Mouse (Mus musculus) forebrain, embryonic 10.5 days (tissue): ENCODE measurements around the gene Zwilch. TPM values are rescaled to one million over a fixed set of nuclear protein-coding genes. Genes with fewer than 3 reads are reported as not detected.
"Not testable (repeated sequence)": the region's sequence is repeated elsewhere in the genome, so short reads cannot be mapped to it uniquely, and the experiment has no call there.

Experiments
- DNase-seq: peaks from one replicate; pipeline ENCODE4 v3.0.0-alpha.2; 2017; ENCODE audit warnings: low spot score; ENCODE audit errors: extremely low spot score
- H3K27ac ChIP-seq: fragments of 300-500 bp; sonication (generic); 2 replicates; pipeline ENCODE4 v1.5.1; 2016; ENCODE audit warnings: mild to moderate bottlenecking
- H3K27me3 ChIP-seq: fragments of 300-500 bp; sonication (generic); 2 replicates; pipeline ENCODE4 v1.6.1; 2016; ENCODE audit warnings: mild to moderate bottlenecking; ENCODE audit not compliant: poor library complexity, severe bottlenecking
- H3K36me3 ChIP-seq: fragments of 300-500 bp; sonication (generic); replicated peaks from 2 replicates; pipeline ENCODE4 v1.6.1; 2016; ENCODE audit warnings: mild to moderate bottlenecking, moderate library complexity
- H3K4me1 ChIP-seq: fragments of 300-500 bp; sonication (generic); 2 replicates; pipeline ENCODE4 v1.6.1; 2016
- H3K4me3 ChIP-seq: fragments of 300-500 bp; sonication (generic); 2 replicates; pipeline ENCODE4 v1.5.1; 2016; ENCODE audit warnings: mild to moderate bottlenecking, moderate library complexity
- H3K9me3 ChIP-seq: fragments of 300-500 bp; sonication (generic); 2 replicates; pipeline ENCODE4 v1.6.1; 2016; ENCODE audit warnings: mild to moderate bottlenecking, moderate library complexity
- WGBS: fragments of 180-500 bp; shearing (Covaris S2); methylation state at CpG from one replicate; pipeline ENCODE4 v1.1.7; 2016; 5-methylcytosine and 5-hydroxymethylcytosine counted together
- polyA plus RNA-seq: library from polyadenylated mRNA; unstranded; fragments of >200 nt; fragmentation: Nextera tagmentation; extraction: Ambion mirVana; gene quantifications from 2 replicates; pipeline ENCODE4 v1.2.1, GENCODE M21; 2016

The Zwilch gene
- polyA plus RNA-seq, 1 experiment from 2014 or later, result 47.5 TPM

DNA sequence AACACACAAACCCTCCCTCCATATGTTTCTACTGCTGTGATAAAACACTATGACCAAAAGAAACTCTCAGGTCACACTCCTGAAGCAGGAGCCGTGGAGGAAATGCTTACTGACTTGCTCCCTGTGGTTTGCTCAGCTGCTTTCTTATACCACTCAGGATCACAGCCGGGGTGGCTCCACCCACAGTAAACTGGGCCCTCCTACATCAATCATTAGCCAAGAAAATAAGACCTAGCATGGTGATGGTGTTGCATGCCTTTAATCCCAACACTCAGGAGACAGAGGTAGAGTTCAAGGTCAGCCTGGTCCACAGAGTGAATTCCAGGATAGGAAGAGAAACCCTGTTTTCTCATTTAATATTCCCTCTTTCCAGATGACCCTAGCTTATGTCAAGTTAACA, 27.0 kb upstream of the Zwilch start:
- Histone ChIP-seq H3K4me3 (no peak overlapping the region), H3K4me1 (no peaks in the 10 kb centered on the region), H3K27ac (no peak overlapping the region), H3K36me3 (peaks cover 88% of the 10 kb centered on the region), H3K9me3 (no peaks in the 10 kb centered on the region), H3K27me3 (no peaks in the 10 kb centered on the region)
- WGBS, result 82% methylated on average over 2 of the region's 2 CpGs
- DNase-seq, result no peak

DNA sequence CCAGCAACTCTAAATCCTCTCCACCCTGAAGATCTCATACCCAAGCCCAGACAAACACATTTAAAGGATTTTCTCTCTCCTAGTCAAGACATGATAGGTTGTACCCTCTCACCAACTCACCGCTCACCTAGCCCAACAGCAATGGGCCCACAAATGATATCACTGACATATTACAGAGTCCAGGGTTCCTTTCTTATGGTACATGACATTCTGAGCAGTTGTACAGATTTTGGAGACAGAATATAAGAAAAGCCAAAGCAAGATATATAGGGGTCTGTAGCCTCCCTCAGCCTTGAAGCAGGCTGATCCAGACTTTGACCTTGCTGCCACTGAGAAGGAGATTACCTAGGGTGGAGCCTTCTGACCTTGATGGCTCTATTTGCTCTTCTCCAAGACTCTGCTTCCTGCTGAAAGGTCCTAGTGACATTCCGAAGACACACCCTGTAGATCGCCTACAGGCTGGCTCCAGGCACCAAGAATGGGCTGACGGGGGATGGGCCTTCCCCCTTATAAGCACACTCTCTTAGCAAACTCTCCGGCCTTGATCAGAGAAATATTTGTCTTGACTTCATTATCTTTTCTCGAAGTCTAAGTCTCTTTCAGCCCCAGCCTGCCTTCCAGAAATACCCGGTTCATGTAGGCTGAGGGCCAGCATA, 26.0 kb upstream of the Zwilch start:
- H3K27ac ChIP-seq, H3K27me3 ChIP-seq, H3K4me3 ChIP-seq, H3K4me1 ChIP-seq, H3K9me3 ChIP-seq, DNase-seq: not testable (repeated sequence)
- 94% methylated on average over 7 of the region's 7 CpGs for WGBS
- peaks cover 86% of the 10 kb centered on the region for H3K36me3 ChIP-seq

DNA sequence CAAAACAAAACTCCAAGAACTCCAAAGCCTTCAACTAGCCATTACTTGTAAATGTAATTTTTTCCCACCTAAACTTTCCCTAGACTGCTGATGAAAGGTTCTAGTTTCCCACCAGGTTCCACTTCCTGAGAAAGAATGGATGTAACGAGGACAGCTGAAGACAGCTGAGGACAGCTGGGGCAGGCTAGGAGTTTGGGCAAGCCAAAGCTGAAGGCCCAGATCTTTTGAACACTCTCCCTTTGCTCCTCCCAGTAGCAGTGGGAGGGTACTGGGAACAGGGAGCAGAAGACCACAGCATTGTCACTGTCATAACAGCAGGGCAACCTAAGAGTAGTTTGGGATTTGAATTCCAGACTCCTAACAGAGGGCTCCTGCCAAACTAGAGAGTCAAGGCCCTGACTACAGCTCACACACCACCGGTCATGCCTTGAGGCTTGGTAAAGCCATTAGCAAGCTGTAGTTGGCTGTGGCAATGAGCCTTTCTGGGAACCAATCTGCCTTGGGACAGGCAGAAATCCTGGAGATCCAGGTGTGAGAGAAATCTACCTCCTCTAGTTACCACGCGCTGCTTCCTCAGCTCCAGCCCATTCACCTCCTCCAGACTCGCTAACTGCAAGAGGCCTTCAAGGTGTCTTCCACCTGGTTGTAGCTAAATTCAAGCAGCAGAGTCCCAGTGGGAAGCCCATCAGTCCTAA, 25.3 kb upstream of the Zwilch start:
- WGBS, result 95% methylated on average over 5 of the region's 5 CpGs
- Histone ChIP-seq H3K9me3 (no peaks in the 10 kb centered on the region), H3K4me3 (no peak overlapping the region), H3K36me3 (peaks cover 86% of the 10 kb centered on the region), H3K27ac (no peak overlapping the region), H3K27me3 (no peaks in the 10 kb centered on the region), H3K4me1 (no peaks in the 10 kb centered on the region)
- no peak for DNase-seq

- Histone ChIP-seq H3K9me3 (no peaks in the 10 kb centered on the region), H3K36me3 (peaks cover 86% of the 10 kb centered on the region), H3K27me3 (no peaks in the 10 kb centered on the region), H3K27ac (no peak overlapping the region), H3K4me3 (no peak overlapping the region), H3K4me1 (no peaks in the 10 kb centered on the region)
- 94% methylated on average over 8 of the region's 8 CpGs for WGBS
- DNase-seq, result no peak
These were observed 24.6 kb upstream of the Zwilch start for GRCm38 (mm10) chr9:64197524-64197923.

GRCm38 (mm10) chr9:64195554-64195953, 22.6 kb upstream of the Zwilch start:
- H3K27ac ChIP-seq, result no peak overlapping the region
- no peaks in the 10 kb centered on the region for H3K4me1 ChIP-seq
- H3K36me3 ChIP-seq, result peaks cover 83% of the 10 kb centered on the region
- H3K27me3 ChIP-seq, result no peaks in the 10 kb centered on the region
- 87% methylated on average over 4 of the region's 4 CpGs for WGBS
- no peak overlapping the region for H3K4me3 ChIP-seq
- H3K9me3 ChIP-seq, result no peaks in the 10 kb centered on the region
- DNase-seq, result no peak

DNA sequence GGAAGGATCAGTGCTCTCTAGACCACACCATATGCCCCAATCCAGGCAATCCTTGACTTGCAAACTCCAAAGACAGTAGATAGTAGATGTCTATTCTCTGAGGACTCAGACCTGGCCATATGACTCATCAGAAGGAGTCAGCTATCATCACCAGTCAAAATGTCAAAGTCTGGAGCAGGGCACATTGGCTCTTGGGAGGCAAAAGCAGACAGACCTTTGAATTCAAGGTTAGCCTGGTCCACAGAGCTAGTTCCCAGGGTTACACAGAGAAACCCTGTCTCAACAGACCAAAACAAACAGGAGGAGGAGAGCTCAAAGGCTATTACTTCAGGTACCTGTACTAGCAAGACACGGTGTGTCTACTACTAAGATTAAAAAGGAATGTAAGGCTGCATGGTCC, 21.0 kb upstream of the Zwilch start:
- no peak for DNase-seq
- WGBS, result 97% methylated on average over 1 of the region's 1 CpGs
- Histone ChIP-seq H3K4me1 (no peaks in the 10 kb centered on the region), H3K4me3 (no peak overlapping the region), H3K27ac (no peak overlapping the region), H3K36me3 (peaks cover 84% of the 10 kb centered on the region), H3K27me3 (no peaks in the 10 kb centered on the region), H3K9me3 (no peaks in the 10 kb centered on the region)

GRCm38 (mm10) chr9:64184166-64184840, 11.4 kb upstream of the Zwilch start:
- Histone ChIP-seq H3K9me3 (no peaks in the 10 kb centered on the region), H3K27me3 (no peaks in the 10 kb centered on the region), H3K27ac (no peak overlapping the region), H3K36me3 (peaks cover 91% of the 10 kb centered on the region), H3K4me3 (no peak overlapping the region), H3K4me1 (peaks cover 8% of the 10 kb centered on the region)
- 95% methylated on average over 5 of the region's 5 CpGs for WGBS
- no peak for DNase-seq

GRCm38 (mm10) chr9:64183295-64183694, 10.4 kb upstream of the Zwilch start:
- Histone ChIP-seq H3K4me1 (peaks cover 13% of the 10 kb centered on the region), H3K36me3 (peaks cover 90% of the 10 kb centered on the region)
- WGBS, result 90% methylated on average over 5 of the region's 5 CpGs
- H3K4me3 ChIP-seq, DNase-seq, H3K9me3 ChIP-seq, H3K27ac ChIP-seq, H3K27me3 ChIP-seq: not testable (repeated sequence)

GRCm38 (mm10) chr9:64178974-64179646, 6.2 kb upstream of the Zwilch start, which contains the start of gene Snapc5:
Gene Snapc5, plus strand, starts transcription at chr9:64179274.
- WGBS, result under 1% methylated on average over 35 of the region's 35 CpGs
- H3K4me3 ChIP-seq, result peak within 1 kb of the TSS; percentile 75
- DNase-seq, result peak; percentile 91
- peak within 1 kb of the TSS; percentile 85 for H3K27ac ChIP-seq
- peaks cover 88% of the 10 kb centered on the region for H3K36me3 ChIP-seq
- H3K9me3 ChIP-seq, result no peaks in the 10 kb centered on the region
- H3K27me3 ChIP-seq, result no peaks in the 10 kb centered on the region
- peaks cover 35% of the 10 kb centered on the region for H3K4me1 ChIP-seq

DNA sequence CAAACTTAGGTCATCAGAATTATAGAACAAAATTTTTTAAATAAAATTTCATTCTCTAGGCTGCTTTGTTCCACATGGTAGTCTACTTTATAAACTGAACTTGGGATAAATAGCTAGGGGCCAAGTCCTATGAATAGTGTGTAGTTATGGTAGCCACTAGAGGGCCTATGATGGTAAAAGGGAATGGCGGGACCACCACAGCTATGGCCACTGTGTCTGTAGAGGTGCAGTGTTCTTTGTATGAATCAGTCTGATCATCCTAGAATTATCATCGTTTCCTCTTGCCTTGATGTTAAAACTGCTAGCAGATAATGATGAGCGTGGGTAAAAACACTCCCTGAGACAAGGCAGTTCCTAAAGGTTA, 5.7 kb upstream of the Zwilch start:
- H3K36me3 ChIP-seq, result peaks cover 85% of the 10 kb centered on the region

GRCm38 (mm10) chr9:64175378-64175777, 2.5 kb upstream of the Zwilch start:
- Histone ChIP-seq H3K9me3 (no peaks in the 10 kb centered on the region), H3K27ac (no peak overlapping the region), H3K36me3 (peaks cover 55% of the 10 kb centered on the region), H3K4me1 (peaks cover 51% of the 10 kb centered on the region), H3K27me3 (no peaks in the 10 kb centered on the region), H3K4me3 (peak overlapping the region; percentile 86; the same call in 1 of the 2 replicates)
- no peak for DNase-seq
- 90% methylated on average over 11 of the region's 11 CpGs for WGBS

More for the DNA sequence above, 5.7 kb upstream of the Zwilch start:
- Histone ChIP-seq H3K27me3 (no peaks in the 10 kb centered on the region), H3K4me1 (peaks cover 36% of the 10 kb centered on the region), H3K9me3 (no peaks in the 10 kb centered on the region), H3K27ac (peak overlapping the region; percentile 85), H3K4me3 (peak overlapping the region; percentile 75)
- 46% methylated on average over 3 of the region's 3 CpGs for WGBS
- DNase-seq, result no peak

DNA sequence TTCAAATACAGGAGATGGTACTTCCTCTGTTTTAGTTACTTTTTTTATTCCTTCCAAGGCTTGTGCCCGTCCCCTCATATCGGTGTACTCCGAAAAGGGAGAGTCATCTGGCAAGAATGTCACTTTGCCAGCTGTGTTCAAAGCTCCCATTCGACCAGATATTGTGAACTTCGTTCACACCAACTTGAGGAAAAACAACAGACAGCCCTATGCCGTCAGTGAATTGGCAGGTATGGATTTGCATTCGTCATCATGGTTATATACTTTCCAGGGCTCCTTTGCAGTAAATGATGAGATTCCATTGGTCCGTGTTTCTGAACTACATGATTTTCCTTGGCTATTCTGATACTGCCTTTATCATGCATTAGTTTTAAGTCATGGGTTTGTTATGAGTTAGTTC, 1.9 kb upstream of the Zwilch start:
- WGBS, result 80% methylated on average over 8 of the region's 8 CpGs
- Histone ChIP-seq H3K4me3 (peak overlapping the region; percentile 86), H3K4me1 (peaks cover 46% of the 10 kb centered on the region), H3K36me3 (peaks cover 49% of the 10 kb centered on the region), H3K9me3 (no peaks in the 10 kb centered on the region), H3K27me3 (no peaks in the 10 kb centered on the region), H3K27ac (no peak overlapping the region)
- DNase-seq, result no peak
